Mouse (Mus musculus) testis, postnatal 10 days (tissue): ENCODE results near the gene Fbxl4.

Experiments used
- DNase-seq: peaks from one replicate; pipeline ENCODE4 v3.0.0; 2021; ENCODE audit warnings: low spot score

Fbxl4 gene

DNA sequence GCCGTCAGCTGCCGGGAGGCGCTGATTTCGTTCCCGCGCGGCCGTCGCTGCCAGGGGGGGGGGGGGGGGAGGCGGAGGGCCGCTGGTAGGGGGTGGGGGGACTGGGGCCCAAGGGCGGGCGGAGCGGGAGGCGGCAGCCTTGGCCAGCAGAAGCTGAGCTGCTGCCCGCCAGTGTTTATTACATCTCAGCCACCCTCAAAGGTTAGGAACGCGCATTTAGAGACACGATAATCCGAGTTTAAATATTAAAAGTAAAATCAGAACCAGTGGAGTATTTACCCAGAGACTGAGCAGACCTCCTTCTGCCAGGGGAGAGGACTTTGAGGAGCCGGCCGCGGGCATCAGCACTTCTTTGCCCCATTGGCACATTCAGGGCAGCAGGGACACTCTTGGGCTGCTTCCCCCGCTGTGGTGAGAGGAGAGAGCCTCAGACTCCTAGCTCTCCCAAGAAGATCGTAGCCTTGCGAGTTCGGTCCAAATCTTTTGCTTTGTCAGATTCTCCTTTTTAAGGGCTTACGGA lies 120.4 kb downstream of the Fbxl4 start:
- peak; percentile 41 for DNase-seq

DNA sequence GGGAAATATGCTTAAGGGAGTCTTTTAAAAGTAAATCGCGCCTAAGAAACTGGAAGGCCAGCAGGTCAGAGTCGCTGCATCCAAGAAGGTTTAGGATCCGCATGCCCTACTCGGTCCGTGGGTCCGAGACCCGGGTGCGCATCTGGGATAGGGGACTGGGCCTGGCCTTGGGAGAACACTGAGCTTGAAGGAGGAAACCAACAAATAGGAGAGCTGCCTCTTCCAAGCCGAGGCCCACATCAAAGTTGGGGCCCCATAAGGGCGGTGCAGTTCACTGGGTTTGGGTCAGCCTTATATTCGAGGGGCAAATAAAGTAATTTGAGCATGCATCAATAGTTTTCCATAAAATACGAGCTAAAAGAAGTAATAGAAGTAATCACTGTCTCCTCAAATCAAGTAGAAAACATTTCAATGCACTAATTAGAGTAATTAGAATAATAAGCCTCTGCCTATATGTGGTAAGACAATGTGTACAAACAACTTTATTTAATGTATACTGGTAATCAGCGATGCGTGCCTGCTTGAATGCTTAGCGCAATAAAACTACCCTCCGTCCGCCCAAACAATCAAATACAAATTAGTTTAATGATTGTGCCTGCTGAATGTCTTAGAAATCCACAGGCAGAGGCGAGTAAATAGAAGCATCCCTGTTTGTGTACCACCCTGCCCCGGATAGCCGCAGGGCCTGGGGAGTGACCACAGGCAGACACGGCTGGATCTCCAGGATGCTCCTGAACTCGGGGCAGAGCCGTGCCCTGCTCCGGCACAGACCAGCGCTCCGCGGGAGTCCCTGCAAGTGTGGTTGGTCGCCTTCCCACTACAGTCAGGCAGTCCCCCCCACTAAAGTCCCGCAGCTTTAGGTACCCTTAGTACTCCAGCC lies 121.4 kb downstream of the Fbxl4 start:
- DNase-seq, result no peak

DNA sequence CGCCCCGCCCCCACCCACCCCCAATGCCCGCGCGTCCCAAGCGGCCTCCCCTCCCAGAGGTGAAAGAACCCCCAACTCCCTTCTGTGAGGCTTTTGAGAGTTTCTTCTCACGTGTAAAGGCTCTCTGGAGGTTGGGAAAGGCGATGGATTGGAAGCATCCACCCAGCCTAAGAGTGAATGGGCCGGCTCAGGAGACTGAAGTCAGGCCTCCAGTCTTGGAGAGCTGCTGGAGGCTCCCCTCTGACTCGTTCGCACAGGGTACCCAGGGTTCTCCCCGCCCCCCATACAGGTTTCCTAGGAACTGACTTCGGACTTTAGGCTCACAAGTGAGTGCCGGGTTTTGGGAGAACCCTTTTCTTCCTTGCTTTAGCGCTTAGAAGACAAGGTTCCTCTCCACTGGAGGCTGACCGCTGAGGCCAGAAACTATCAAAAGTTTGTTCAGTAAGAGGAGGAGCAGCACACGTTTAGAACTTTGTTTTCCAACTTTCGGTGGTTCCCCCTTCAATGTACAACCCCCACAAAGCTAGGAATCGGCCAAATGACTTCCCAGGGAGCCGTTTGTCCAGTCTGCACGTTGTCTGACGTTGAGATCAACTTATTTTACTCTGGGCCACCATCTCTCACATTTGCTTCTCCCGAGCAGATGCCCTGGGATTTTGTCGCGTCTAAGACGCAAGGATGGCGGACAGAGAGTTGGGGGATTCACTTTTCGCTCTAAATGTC lies 122.2 kb downstream of the Fbxl4 start:
- no peak for DNase-seq

DNA sequence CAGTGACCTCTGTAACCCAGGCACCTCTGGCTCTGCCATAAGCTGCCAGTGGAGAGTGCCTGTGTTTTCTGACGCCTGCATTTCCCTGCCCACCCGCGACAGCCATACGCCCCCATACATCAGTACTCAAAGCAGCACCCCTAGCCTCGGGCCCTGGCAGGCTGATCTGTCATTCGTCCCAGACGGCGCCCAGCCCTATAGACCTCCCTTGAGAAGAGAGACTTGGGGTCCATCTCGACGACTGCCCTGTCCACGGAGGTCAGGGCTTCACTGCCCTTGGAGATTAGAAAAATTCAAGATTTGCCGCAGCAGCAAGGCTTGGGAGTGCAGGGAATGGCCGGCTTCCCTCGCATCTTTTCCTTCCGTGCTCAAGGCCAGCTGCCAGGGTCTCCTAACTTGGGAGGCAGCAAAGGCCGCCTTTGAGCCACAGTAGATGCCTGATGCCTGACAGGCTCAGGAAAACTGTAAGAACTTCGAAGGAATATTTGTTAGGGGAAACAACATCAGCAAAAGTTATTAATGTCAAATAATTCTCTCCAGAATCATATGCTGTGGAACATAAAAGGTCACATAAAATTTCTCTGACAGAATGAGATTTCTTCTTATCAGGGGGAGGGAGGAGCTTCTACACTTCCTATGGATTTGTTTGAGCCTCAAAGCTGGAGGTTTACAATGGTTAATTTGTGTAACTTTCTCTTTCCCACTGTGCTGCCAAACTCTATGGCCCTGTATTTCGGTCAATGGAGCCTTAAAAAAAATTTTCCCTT lies 122.9 kb downstream of the Fbxl4 start:
- DNase-seq, result no peak

DNA sequence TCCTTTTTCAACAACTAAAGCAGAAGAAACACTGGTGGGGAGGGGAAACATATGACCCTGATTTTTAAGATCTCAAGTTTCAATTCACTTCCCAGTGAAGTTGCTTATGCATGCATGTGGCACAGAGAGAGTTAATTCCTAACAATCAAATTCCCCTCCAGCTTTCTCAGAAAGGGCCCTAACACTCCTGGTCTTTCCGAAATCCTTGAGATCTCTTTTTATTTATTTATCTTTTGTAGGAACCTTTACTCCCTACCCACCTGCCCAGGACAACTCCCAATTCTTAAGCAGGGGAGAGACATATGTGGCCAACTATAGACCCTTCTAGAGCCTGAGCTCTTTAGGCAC lies 123.5 kb downstream of the Fbxl4 start:
- DNase-seq, result no peak

DNA sequence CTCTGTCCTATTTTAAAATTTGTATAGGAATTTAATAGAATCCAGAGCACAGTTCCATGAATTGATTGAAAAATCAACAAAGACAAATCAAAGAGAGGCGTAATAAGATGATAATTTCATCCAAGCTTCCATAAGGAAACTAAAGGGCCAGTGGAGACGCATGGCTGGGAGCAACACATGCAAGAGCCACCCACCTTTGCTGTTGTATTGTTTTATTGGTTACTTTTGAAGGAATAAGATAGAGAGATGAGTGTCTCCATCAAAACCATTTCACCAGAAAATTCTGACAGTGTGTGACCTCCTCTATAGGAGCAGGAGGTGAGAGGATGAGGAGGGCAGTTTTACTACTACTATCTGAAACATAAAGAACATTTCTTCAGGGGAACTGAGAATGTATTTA lies 124.8 kb downstream of the Fbxl4 start:
- no peak for DNase-seq

DNA sequence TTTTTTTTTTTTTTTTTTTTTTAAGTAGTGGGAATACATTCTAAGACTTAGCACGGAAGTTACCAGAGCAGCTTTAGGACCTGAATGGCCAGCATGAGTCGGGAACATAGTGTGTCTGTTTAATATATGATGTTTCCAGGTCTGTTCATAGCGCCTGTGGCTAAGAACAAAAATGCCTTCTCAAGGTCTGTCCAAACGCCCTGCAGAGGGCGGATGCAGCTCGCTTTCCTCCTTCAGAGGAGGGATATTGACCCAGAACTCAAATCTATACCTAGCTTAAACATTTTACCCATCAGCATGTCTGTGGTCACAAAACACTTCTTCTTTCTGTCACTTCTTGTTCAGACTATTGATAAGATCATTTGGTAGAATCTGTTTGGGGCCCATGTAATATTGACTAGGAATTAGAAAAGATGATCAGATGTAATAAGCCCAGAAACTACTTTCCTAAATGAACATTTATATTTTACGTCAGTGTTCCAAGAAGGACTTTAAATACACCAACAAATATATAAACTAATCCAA lies 125.5 kb downstream of the Fbxl4 start:
- no peak for DNase-seq

DNA sequence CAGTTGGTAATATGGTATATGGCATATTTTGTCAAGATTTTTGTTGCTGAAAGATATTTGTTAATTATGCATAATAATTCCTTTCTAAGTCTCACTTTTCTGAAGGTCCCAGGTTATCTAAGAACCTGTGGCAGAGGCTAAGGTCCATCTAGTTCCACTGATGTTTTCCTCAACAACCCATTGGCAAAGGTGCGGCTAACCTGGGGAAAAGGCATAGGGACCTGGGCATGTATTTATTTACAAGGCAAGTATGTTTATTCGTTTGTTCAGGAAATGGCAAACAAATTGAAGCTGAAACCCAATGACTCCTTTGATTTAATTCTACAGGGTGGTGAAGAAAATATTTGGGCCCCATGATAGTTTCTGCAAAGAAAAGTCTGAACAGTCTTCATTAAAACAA lies 126.2 kb downstream of the Fbxl4 start:
- DNase-seq, result no peak
